Mouse (Mus musculus) liver, adult 2 months (tissue): Measurements from ENCODE around the gene Map9. TPM values are rescaled to one million over a fixed set of nuclear protein-coding genes. Genes with fewer than 3 reads are reported as not detected.
A peak's percentile ranks its signal among the peaks of the same experiment; 100 is the strongest.

ENCODE experiments used
- DNase-seq: peaks from one replicate; pipeline ENCODE4 v3.0.0-alpha.2; 2011; ENCODE audit warnings: low read depth, low spot score; ENCODE audit errors: extremely low read depth
- H3K27ac ChIP-seq: fragments of 200-500 bp; replicated peaks from 2 replicates; pipeline ENCODE4 v1.5.1; 2012; ENCODE audit warnings: low read depth, mild to moderate bottlenecking, control low read depth, inconsistent platforms, low read length; ENCODE audit not compliant: insufficient read depth
- H3K27me3 ChIP-seq: fragments of 200-500 bp; 2 replicates; pipeline ENCODE4 v1.6.1; 2012; ENCODE audit warnings: mild to moderate bottlenecking, moderate library complexity, low read length, inconsistent platforms; ENCODE audit not compliant: control insufficient read depth, insufficient read depth
- H3K36me3 ChIP-seq: fragments of 200-500 bp; 2 replicates; pipeline ENCODE4 v1.6.1; 2012; ENCODE audit warnings: low read length, inconsistent platforms; ENCODE audit not compliant: control insufficient read depth, insufficient read depth
- H3K4me1 ChIP-seq: fragments of 200-500 bp; 2 replicates; pipeline ENCODE4 v1.6.1; 2011; ENCODE audit warnings: low read length; ENCODE audit not compliant: control insufficient read depth, insufficient read depth
- H3K4me3 ChIP-seq: fragments of 200-500 bp; 2 replicates; pipeline ENCODE4 v1.5.1; 2011; ENCODE audit warnings: low read depth, mild to moderate bottlenecking, control low read depth, low read length, moderate library complexity; ENCODE audit not compliant: insufficient read depth
- H3K79me2 ChIP-seq: fragments of 200-500 bp; 2 replicates; pipeline ENCODE4 v1.6.1; 2012; ENCODE audit warnings: inconsistent platforms, mild to moderate bottlenecking, low read length, moderate library complexity; ENCODE audit not compliant: control insufficient read depth, insufficient read depth
- H3K9ac ChIP-seq: fragments of 200-500 bp; 2 replicates; pipeline ENCODE4 v1.6.1; 2012; ENCODE audit warnings: low read depth, mild to moderate bottlenecking, control low read depth, inconsistent platforms, low read length
- CTCF ChIP-seq: fragments of 200-500 bp; IDR thresholded peaks from 2 replicates; pipeline ENCODE4 v1.5.1; 2011; ENCODE audit warnings: low read depth, low read length, control low read depth
- POLR2A ChIP-seq: fragments of 200-500 bp; IDR thresholded peaks from 2 replicates; pipeline ENCODE4 v1.6.1; 2011; ENCODE audit warnings: low read length, control low read depth; ENCODE audit not compliant: insufficient read depth; ENCODE audit errors: extremely low read depth
- WGBS: fragments of 180-500 bp; shearing (Covaris S2); methylation state at CpG from one replicate; pipeline ENCODE4 v1.1.7; 2018; 5-methylcytosine and 5-hydroxymethylcytosine counted together
- polyA plus RNA-seq: library from polyadenylated mRNA; depleted of rRNA; stranded (reverse); fragments of >200 nt; gene quantifications from 2 replicates; pipeline ENCODE4 v1.2.3, GENCODE M21; 2012
- total RNA-seq: library from RNA; depleted of rRNA; stranded (reverse); fragments of >200 nt; gene quantifications from 2 replicates; pipeline ENCODE4 v1.2.3, GENCODE M21; 2014

Gene Map9
- total and polyA plus RNA-seq, 2 experiments, result 0.04 to 0.28 TPM

GRCm38 (mm10) chr3:82333128-82333969 is 24.5 kb upstream of the Map9 start:
- DNase-seq, result peak; percentile 81
- Histone ChIP-seq H3K4me1 (peaks cover 2% of the 10 kb centered on the region; the same call in 1 of the 2 replicates), H3K4me3 (0 out of 2 replicates have a peak overlapping the region, but pooled peaks have one; percentile 23), H3K27ac (peak overlapping the region; percentile 27), H3K27me3 (no peaks in the 10 kb centered on the region), H3K79me2 (no peaks in the 10 kb centered on the region), H3K9ac (no peak overlapping the region), H3K36me3 (no peaks in the 10 kb centered on the region)
- WGBS, result 6% methylated on average over 16 of the region's 16 CpGs
- TF ChIP-seq POLR2A (no peak), CTCF (peak; percentile 94)

GRCm38 (mm10) chr3:82340111-82340510 is 17.7 kb upstream of the Map9 start:
- no peak overlapping the region for H3K4me3 ChIP-seq
- no peaks in the 10 kb centered on the region for H3K27me3 ChIP-seq
- no peak for DNase-seq
- H3K79me2 ChIP-seq, result no peaks in the 10 kb centered on the region
- 71% methylated on average over 10 of the region's 10 CpGs for WGBS
- no peak overlapping the region for H3K9ac ChIP-seq
- no peaks in the 10 kb centered on the region for H3K36me3 ChIP-seq
- TF ChIP-seq CTCF (no peak), POLR2A (no peak)
- no peak overlapping the region for H3K27ac ChIP-seq
- no peaks in the 10 kb centered on the region for H3K4me1 ChIP-seq

- no peak overlapping the region for H3K27ac ChIP-seq
- 65% methylated on average over 2 of the region's 2 CpGs for WGBS
- no peaks in the 10 kb centered on the region for H3K4me1 ChIP-seq
- TF ChIP-seq CTCF (no peak), POLR2A (no peak)
- H3K9ac ChIP-seq, result no peak overlapping the region
- no peak overlapping the region for H3K4me3 ChIP-seq
- H3K36me3 ChIP-seq, result no peaks in the 10 kb centered on the region
- DNase-seq, result no peak
- H3K27me3 ChIP-seq, result no peaks in the 10 kb centered on the region
- H3K79me2 ChIP-seq, result no peaks in the 10 kb centered on the region
Measured at GRCm38 (mm10) chr3:82348277-82348860, 9.5 kb upstream of the Map9 start.

- H3K9ac ChIP-seq, result no peak overlapping the region
- 33% methylated on average over 2 of the region's 2 CpGs for WGBS
- no peaks in the 10 kb centered on the region for H3K4me1 ChIP-seq
- H3K79me2 ChIP-seq, result no peaks in the 10 kb centered on the region
- DNase-seq, result no peak
- H3K4me3 ChIP-seq, result no peak overlapping the region
- H3K27ac ChIP-seq, result no peak overlapping the region
- TF ChIP-seq POLR2A (no peak), CTCF (no peak)
- no peaks in the 10 kb centered on the region for H3K27me3 ChIP-seq
- no peaks in the 10 kb centered on the region for H3K36me3 ChIP-seq
Measured at GRCm38 (mm10) chr3:82350321-82350720, 7.5 kb upstream of the Map9 start.

- no peaks in the 10 kb centered on the region for H3K27me3 ChIP-seq
- no peak for DNase-seq
- H3K27ac ChIP-seq, result peak overlapping the region; percentile 36; the same call in 1 of the 2 replicates
- TF ChIP-seq CTCF, result no peak
- TF ChIP-seq POLR2A, result no peak
- WGBS, result 8% methylated on average over 5 of the region's 5 CpGs
- no peaks in the 10 kb centered on the region for H3K36me3 ChIP-seq
- H3K79me2 ChIP-seq, result no peaks in the 10 kb centered on the region
- H3K4me3 ChIP-seq, result peak overlapping the region; percentile 64
- peak overlapping the region; percentile 20; the same call in 1 of the 2 replicates for H3K9ac ChIP-seq
- no peaks in the 10 kb centered on the region; the same call in 1 of the 2 replicates for H3K4me1 ChIP-seq
Measured at GRCm38 (mm10) chr3:82357340-82357739, 504 bp upstream of the Map9 start.
